Mouse (Mus musculus) liver, embryonic 16.5 days (tissue): ENCODE measurements around the gene Gm11983. TPM values are rescaled to one million over a fixed set of nuclear protein-coding genes. Genes with fewer than 3 reads are reported as not detected.
"Not testable (repeated sequence)": the region's sequence is repeated elsewhere in the genome, so short reads cannot be mapped to it uniquely, and the experiment has no call there.

Source experiments
- ATAC-seq: fragments of 200-750 bp; cut with Nextera tagmentation; 2 replicates; pipeline ENCODE4 v1.8.0; 2017; ENCODE audit warnings: low read depth, mild to moderate bottlenecking, moderate number of reproducible peaks, moderate library complexity
- H3K27ac ChIP-seq: fragments of 300-500 bp; sonication (generic); 2 replicates; pipeline ENCODE4 v1.5.1; 2014; ENCODE audit warnings: mild to moderate bottlenecking, low read length
- H3K27me3 ChIP-seq: fragments of 300-500 bp; sonication (generic); 2 replicates; pipeline ENCODE4 v1.6.1; 2014; ENCODE audit warnings: low read depth, low read length, mixed read lengths; ENCODE audit not compliant: control insufficient read depth, insufficient read depth
- H3K36me3 ChIP-seq: fragments of 300-500 bp; sonication (generic); 2 replicates; pipeline ENCODE4 v1.6.1; 2014; ENCODE audit warnings: mild to moderate bottlenecking; ENCODE audit not compliant: control insufficient read depth, insufficient read depth
- H3K4me1 ChIP-seq: fragments of 300-500 bp; sonication (generic); 2 replicates; pipeline ENCODE4 v1.6.1; 2014; ENCODE audit warnings: low read depth, low read length, mixed read lengths; ENCODE audit not compliant: control insufficient read depth
- H3K4me2 ChIP-seq: fragments of 300-500 bp; sonication (generic); 2 replicates; pipeline ENCODE4 v1.6.1; 2014; ENCODE audit warnings: low read depth, low read length, mixed read lengths
- H3K4me3 ChIP-seq: fragments of 300-500 bp; sonication (generic); 2 replicates; pipeline ENCODE4 v1.5.1; 2014; ENCODE audit warnings: low read depth, mild to moderate bottlenecking, low read length
- H3K9ac ChIP-seq: fragments of 300-500 bp; sonication (generic); 2 replicates; pipeline ENCODE4 v1.6.1; 2014; ENCODE audit warnings: low read depth, low read length
- H3K9me3 ChIP-seq: fragments of 300-500 bp; sonication (generic); replicated peaks from 2 replicates; pipeline ENCODE4 v1.6.1; 2016; ENCODE audit warnings: low read length; ENCODE audit not compliant: control insufficient read depth
- WGBS: fragments of 180-500 bp; shearing (Covaris S2); extraction: QIAGEN DNeasy Blood & Tissue Kit; methylation state at CpG from one replicate; pipeline ENCODE4 v1.1.7; 2014; ENCODE audit not compliant: insufficient replicate concordance; 5-methylcytosine and 5-hydroxymethylcytosine counted together
- polyA plus RNA-seq: library from polyadenylated mRNA; unstranded; fragments of >200 nt; fragmentation: Nextera tagmentation; extraction: Ambion mirVana; gene quantifications from 2 replicates; pipeline ENCODE4 v1.2.1, GENCODE M21; 2015

Gene Gm11983
- not detected in 2 replicates for polyA plus RNA-seq

- no peaks in the 10 kb centered on the region for H3K4me1 ChIP-seq
- H3K36me3 ChIP-seq, result no peaks in the 10 kb centered on the region
- H3K27me3 ChIP-seq, result no peaks in the 10 kb centered on the region
- H3K27ac ChIP-seq, result no peak within 1 kb of the TSS
- no peaks in the 10 kb centered on the region for H3K9me3 ChIP-seq
- no peak within 1 kb of the TSS for H3K9ac ChIP-seq
- H3K4me2 ChIP-seq, result no peak within 1 kb of the TSS
- no peak within 1 kb of the TSS for H3K4me3 ChIP-seq
- 37% methylated on average over 1 of the region's 1 CpGs for WGBS
- no peak for ATAC-seq
Measured at GRCm38 (mm10) chr11:6837554-6837953, at the start of gene Gm11983. Gene Gm11983, minus strand, starts transcription at chr11:6837654.

GRCm38 (mm10) chr11:6883045-6883444 is 45.6 kb upstream of the Gm11983 start:
- H3K9me3 ChIP-seq, H3K4me1 ChIP-seq, H3K9ac ChIP-seq, ATAC-seq, H3K4me3 ChIP-seq, H3K27ac ChIP-seq, H3K4me2 ChIP-seq, H3K27me3 ChIP-seq, H3K36me3 ChIP-seq: not testable (repeated sequence)
- WGBS, result 72% methylated on average over 4 of the region's 4 CpGs

GRCm38 (mm10) chr11:6881614-6882013 is 44.2 kb upstream of the Gm11983 start:
- Histone ChIP-seq H3K4me2 (no peak overlapping the region), H3K9ac (no peak overlapping the region), H3K36me3 (no peaks in the 10 kb centered on the region), H3K27ac (no peak overlapping the region), H3K9me3 (no peaks in the 10 kb centered on the region), H3K4me3 (no peak overlapping the region), H3K27me3 (no peaks in the 10 kb centered on the region), H3K4me1 (no peaks in the 10 kb centered on the region)
- ATAC-seq, result no peak
- 40% methylated on average over 5 of the region's 5 CpGs for WGBS

GRCm38 (mm10) chr11:6877740-6878139 is 40.3 kb upstream of the Gm11983 start:
- no peak overlapping the region for H3K27ac ChIP-seq

GRCm38 (mm10) chr11:6870947-6871346 is 33.5 kb upstream of the Gm11983 start:
- no peak overlapping the region for H3K4me2 ChIP-seq
- H3K9me3 ChIP-seq, result no peaks in the 10 kb centered on the region
- no peak overlapping the region for H3K4me3 ChIP-seq
- no peaks in the 10 kb centered on the region for H3K4me1 ChIP-seq
- no peak overlapping the region for H3K9ac ChIP-seq
- 55% methylated on average over 1 of the region's 1 CpGs for WGBS
- H3K27ac ChIP-seq, result no peak overlapping the region
- ATAC-seq, result no peak
- no peaks in the 10 kb centered on the region for H3K36me3 ChIP-seq
- H3K27me3 ChIP-seq, result no peaks in the 10 kb centered on the region

More at GRCm38 (mm10) chr11:6877740-6878139, 40.3 kb upstream of the Gm11983 start:
- Histone ChIP-seq H3K27me3 (no peaks in the 10 kb centered on the region), H3K9ac (no peak overlapping the region), H3K4me1 (no peaks in the 10 kb centered on the region), H3K9me3 (no peaks in the 10 kb centered on the region), H3K4me2 (no peak overlapping the region), H3K36me3 (no peaks in the 10 kb centered on the region), H3K4me3 (no peak overlapping the region)
- no peak for ATAC-seq
- 56% methylated on average over 6 of the region's 6 CpGs for WGBS

GRCm38 (mm10) chr11:6865536-6865935 is 28.1 kb upstream of the Gm11983 start:
- Histone ChIP-seq H3K9me3 (no peaks in the 10 kb centered on the region), H3K36me3 (no peaks in the 10 kb centered on the region), H3K27me3 (no peaks in the 10 kb centered on the region), H3K27ac (no peak overlapping the region), H3K4me3 (no peak overlapping the region), H3K9ac (no peak overlapping the region), H3K4me2 (no peak overlapping the region), H3K4me1 (no peaks in the 10 kb centered on the region)
- ATAC-seq, result no peak
- 66% methylated on average over 2 of the region's 3 CpGs for WGBS

- ATAC-seq, result no peak
- WGBS, result 51% methylated on average over 3 of the region's 3 CpGs
- no peak overlapping the region for H3K27ac ChIP-seq
Measured at GRCm38 (mm10) chr11:6862185-6862584, 24.7 kb upstream of the Gm11983 start.

GRCm38 (mm10) chr11:6859898-6860858 is 22.7 kb upstream of the Gm11983 start:
- Histone ChIP-seq H3K9ac (no peak overlapping the region), H3K36me3 (no peaks in the 10 kb centered on the region), H3K27ac (no peak overlapping the region), H3K4me3 (no peak overlapping the region), H3K4me1 (no peaks in the 10 kb centered on the region), H3K9me3 (no peaks in the 10 kb centered on the region), H3K27me3 (no peaks in the 10 kb centered on the region), H3K4me2 (no peak overlapping the region)
- ATAC-seq, result no peak
- 35% methylated on average over 11 of the region's 11 CpGs for WGBS

More at GRCm38 (mm10) chr11:6862185-6862584, 24.7 kb upstream of the Gm11983 start:
- H3K27me3 ChIP-seq, result no peaks in the 10 kb centered on the region
- H3K4me2 ChIP-seq, result no peak overlapping the region
- H3K36me3 ChIP-seq, result no peaks in the 10 kb centered on the region
- no peaks in the 10 kb centered on the region for H3K9me3 ChIP-seq
- no peak overlapping the region for H3K9ac ChIP-seq
- no peaks in the 10 kb centered on the region for H3K4me1 ChIP-seq
- H3K4me3 ChIP-seq, result no peak overlapping the region

- no peak for ATAC-seq
- Histone ChIP-seq H3K4me1 (no peaks in the 10 kb centered on the region), H3K27ac (no peak overlapping the region), H3K27me3 (no peaks in the 10 kb centered on the region), H3K4me3 (no peak overlapping the region), H3K9me3 (no peaks in the 10 kb centered on the region), H3K4me2 (no peak overlapping the region), H3K36me3 (no peaks in the 10 kb centered on the region), H3K9ac (no peak overlapping the region)
- 65% methylated on average over 8 of the region's 8 CpGs for WGBS
Measured at GRCm38 (mm10) chr11:6859096-6859495, 21.6 kb upstream of the Gm11983 start.
